Mouse (Mus musculus) embryo, embryonic 10 days (tissue): Measurements from ENCODE around the gene Eef1akmt3.

ENCODE experiments used
- DNase-seq: peaks from one replicate; pipeline ENCODE4 v3.0.0-alpha.2; 2015; ENCODE audit warnings: low spot score

Eef1akmt3 gene

DNA sequence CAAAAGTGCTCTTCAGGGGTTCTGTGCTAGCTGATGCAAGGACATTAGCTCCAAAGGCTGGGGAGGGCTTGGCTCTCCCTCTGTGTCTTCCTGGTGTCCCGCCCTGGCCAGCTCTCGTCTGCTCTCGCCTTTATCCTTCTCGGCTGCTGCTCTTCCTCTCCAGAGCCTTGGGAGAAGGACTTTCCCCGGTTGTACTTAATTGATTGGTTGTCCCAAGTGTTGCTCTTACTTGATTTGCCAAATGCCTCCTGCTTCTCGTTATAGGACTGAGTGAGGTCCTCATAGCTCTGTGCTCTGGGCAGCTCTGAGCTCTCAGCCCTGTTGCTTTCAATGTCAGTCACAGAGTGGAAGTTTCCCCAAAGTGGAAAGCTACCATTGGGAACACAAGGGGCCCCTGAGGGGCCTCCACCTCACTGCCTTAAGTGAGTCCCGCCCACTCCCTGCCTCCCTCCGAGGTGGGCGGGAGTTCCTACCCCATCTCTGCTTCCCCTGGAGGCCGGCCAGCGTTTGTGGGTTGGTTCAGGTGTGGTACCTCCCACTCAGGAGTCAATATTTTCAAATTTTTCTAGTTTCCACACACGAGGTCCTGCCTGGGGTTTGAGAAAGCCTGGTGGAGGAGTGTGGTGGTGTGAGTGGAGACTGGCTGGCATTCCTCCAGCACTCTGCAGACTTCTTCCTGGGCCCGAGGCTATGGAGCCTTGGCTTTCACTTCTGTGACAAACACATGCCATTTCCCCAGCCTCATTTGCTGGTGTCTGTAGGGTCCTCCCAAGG, 43.8 kb downstream of the Eef1akmt3 start:
- no peak for DNase-seq

DNA sequence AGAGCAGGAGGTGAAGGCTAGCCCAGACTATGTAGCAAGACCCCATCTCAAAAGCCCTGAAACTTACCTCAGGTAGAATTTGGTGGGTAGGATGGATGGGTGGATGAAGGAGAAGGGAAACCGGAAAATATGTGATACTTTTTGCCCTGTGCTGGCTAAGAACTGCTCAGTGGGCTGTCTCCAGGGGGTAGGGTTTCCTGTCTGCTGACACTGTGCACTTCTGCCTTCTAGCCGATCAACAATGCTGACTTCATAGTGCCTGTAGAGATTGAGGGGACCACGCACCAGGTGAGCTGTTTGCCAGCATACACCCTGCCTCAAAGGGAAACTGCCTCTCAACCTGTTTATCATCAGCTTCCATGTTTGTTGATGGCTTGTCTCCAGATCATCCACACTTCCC, 47.7 kb downstream of the Eef1akmt3 start:
- no peak for DNase-seq

- no peak for DNase-seq
These were observed 49.6 kb downstream of the Eef1akmt3 start for GRCm38 (mm10) chr10:126991676-126992075.

GRCm38 (mm10) chr10:126990313-126991056, 50.8 kb downstream of the Eef1akmt3 start:
- peak; percentile 95 for DNase-seq

GRCm38 (mm10) chr10:126988513-126989165, 52.7 kb downstream of the Eef1akmt3 start:
- no peak for DNase-seq

GRCm38 (mm10) chr10:126987183-126988118, 53.9 kb downstream of the Eef1akmt3 start:
- no peak for DNase-seq

- peak; percentile 44 for DNase-seq
These were observed 54.8 kb downstream of the Eef1akmt3 start for GRCm38 (mm10) chr10:126986541-126986961.

DNA sequence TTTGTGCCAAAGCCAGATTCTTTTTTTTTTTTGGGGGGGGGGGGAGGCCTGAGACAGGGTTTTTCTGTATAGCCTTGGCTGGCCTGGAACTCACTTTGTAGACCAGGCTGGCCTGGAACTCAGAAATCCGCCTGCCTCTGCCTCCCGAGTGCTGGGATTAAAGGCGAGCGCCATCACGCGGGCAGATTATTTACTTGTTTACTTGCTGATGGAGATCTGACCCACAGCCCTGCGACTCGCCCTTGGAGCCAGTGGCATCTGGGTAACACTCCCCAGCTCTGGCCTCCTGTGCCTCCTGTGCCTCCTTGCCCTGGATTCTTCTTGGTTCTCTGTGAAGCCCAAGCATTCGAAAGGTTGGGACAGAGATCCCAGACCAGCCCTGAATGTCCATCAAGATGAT, 55.7 kb downstream of the Eef1akmt3 start:
- no peak for DNase-seq

GRCm38 (mm10) chr10:126985127-126985526, 56.2 kb downstream of the Eef1akmt3 start:
- DNase-seq = no peak

DNA sequence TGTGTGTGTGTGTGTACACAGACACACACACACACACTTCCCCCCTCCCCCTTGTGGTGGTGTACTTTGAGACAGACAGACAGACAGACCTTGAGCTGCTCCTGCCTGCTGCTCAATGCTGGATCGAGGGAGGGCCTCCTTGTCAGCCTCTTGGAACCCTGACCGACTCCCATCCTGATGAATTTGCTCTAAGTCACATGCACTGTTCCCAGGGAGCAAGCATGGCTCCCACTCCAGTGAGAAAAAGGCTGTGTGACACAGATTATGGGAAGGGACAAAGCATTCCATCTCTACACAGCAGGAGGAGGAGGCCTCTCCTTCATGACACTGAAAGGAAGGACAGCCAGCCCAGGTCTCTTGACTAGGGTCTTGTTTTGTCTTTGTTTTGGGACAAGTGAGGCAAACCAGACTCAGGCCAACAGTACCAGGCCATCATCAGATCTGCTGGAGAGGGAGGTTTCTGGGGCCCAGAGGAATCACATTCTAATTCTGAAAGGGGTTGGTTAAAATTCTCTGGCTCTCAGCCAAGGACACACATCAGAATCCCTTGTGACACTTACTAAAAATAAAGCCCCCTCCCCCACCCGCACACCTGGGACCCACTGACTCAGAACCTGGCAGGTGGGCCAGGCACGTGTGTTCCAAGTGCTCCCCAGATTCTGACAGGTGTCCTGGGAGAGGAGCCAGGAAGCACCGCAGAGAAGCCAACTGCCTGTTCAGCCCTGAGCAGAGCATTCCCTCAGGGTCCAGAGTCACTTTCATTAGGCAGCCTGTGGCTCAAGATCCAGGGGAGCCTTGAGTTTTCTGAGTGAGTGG, 56.9 kb downstream of the Eef1akmt3 start:
- DNase-seq = no peak

GRCm38 (mm10) chr10:126983193-126983725, 58.1 kb downstream of the Eef1akmt3 start:
- no peak for DNase-seq

- DNase-seq = no peak
These were observed 59.6 kb downstream of the Eef1akmt3 start for GRCm38 (mm10) chr10:126981746-126982145.
